Mouse (Mus musculus) limb, embryonic 14.5 days (tissue): ENCODE measurements around the gene Rab11fip3. TPM values are rescaled to one million over a fixed set of nuclear protein-coding genes. Genes with fewer than 3 reads are reported as not detected.

Experiments
- ATAC-seq: fragments of 200-750 bp; cut with Nextera tagmentation; 2 replicates; pipeline ENCODE4 v1.8.0; 2017; ENCODE audit warnings: low read depth, moderate number of reproducible peaks, moderate TSS enrichment; ENCODE audit not compliant: low FRiP score
- DNase-seq: peaks from one replicate; pipeline ENCODE4 v3.0.0-alpha.2; 2015; ENCODE audit warnings: low spot score
- H3K27ac ChIP-seq: fragments of 300-500 bp; sonication (generic); replicated peaks from 2 replicates; pipeline ENCODE4 v1.5.1; 2014; ENCODE audit warnings: low read depth, mild to moderate bottlenecking, low read length, moderate library complexity, mixed read lengths
- H3K27me3 ChIP-seq: fragments of 300-500 bp; sonication (generic); 2 replicates; pipeline ENCODE4 v1.6.1; 2014; ENCODE audit warnings: low read length, mixed read lengths; ENCODE audit not compliant: control insufficient read depth, insufficient read depth
- H3K36me3 ChIP-seq: fragments of 300-500 bp; sonication (generic); 2 replicates; pipeline ENCODE4 v1.6.1; 2014; ENCODE audit warnings: mild to moderate bottlenecking, low read length, moderate library complexity, mixed read lengths; ENCODE audit not compliant: control insufficient read depth, insufficient read depth
- H3K4me1 ChIP-seq: fragments of 300-500 bp; sonication (generic); 2 replicates; pipeline ENCODE4 v1.6.1; 2014; ENCODE audit warnings: antibody characterized with exemption, low read length, mixed read lengths; ENCODE audit not compliant: control insufficient read depth, insufficient read depth
- H3K4me2 ChIP-seq: fragments of 300-500 bp; sonication (generic); replicated peaks from 2 replicates; pipeline ENCODE4 v1.6.1; 2014; ENCODE audit warnings: low read depth, mild to moderate bottlenecking, low read length, moderate library complexity; ENCODE audit not compliant: severe bottlenecking
- H3K4me3 ChIP-seq: fragments of 300-500 bp; sonication (generic); replicated peaks from 2 replicates; pipeline ENCODE4 v1.5.1; 2014; ENCODE audit warnings: low read length
- H3K9ac ChIP-seq: fragments of 300-500 bp; sonication (generic); 2 replicates; pipeline ENCODE4 v1.6.1; 2014; ENCODE audit warnings: mild to moderate bottlenecking, low read depth, low read length, moderate library complexity; ENCODE audit not compliant: severe bottlenecking
- H3K9me3 ChIP-seq: fragments of 300-500 bp; sonication (generic); 2 replicates; pipeline ENCODE4 v1.6.1; 2016; ENCODE audit warnings: low read length; ENCODE audit not compliant: control insufficient read depth
- POLR2A ChIP-seq: fragments of 200-500 bp; IDR thresholded peaks from 2 replicates; pipeline ENCODE4 v1.8.0; 2012; ENCODE audit warnings: inconsistent platforms, mild to moderate bottlenecking, moderate library complexity, borderline replicate concordance; ENCODE audit not compliant: insufficient read depth, insufficient read length; ENCODE audit errors: extremely low read depth
- WGBS: fragments of 180-500 bp; shearing (Covaris S2); extraction: QIAGEN DNeasy Blood & Tissue Kit; methylation state at CpG from one replicate; pipeline ENCODE4 v1.1.7; 2014; 5-methylcytosine and 5-hydroxymethylcytosine counted together
- polyA plus RNA-seq, 2 experiments: library from polyadenylated mRNA; depleted of rRNA in 1 of 2; stranded (reverse) in 1 of 2; unstranded in 1 of 2; fragments of >200 nt; fragmentation: Nextera tagmentation in 1 of 2; extraction: Ambion mirVana in 1 of 2; gene quantifications; 2 replicates each; pipeline versions ENCODE4 v1.2.1 to v1.2.3; 2012 to 2014

The Rab11fip3 gene
- polyA plus RNA-seq, 2 experiments, result 17.8 to 39.0 TPM

DNA sequence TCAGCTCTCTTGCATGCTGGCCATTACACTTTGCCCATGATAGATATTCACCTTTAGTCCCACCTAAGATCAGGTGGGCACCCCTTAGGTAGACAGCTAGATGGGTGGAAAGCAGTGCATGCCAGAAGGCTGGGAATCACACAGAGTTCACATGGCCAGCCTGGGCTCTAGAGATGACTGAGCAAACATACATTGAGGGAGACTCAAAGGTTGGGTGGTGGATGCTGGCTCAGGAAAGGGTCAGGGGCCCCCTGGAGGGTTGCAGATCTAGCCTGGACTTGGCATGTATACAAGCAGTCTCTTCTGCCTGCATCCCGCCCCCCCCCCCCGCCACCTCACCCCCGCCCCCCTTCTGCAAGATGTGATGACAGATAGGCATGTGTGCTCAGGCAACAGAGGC is 118.6 kb downstream of the Rab11fip3 start:
- Histone ChIP-seq H3K9me3 (no peaks in the 10 kb centered on the region), H3K4me1 (peaks cover 9% of the 10 kb centered on the region; the same call in 1 of the 2 replicates), H3K9ac (no peak overlapping the region), H3K4me3 (no peak overlapping the region), H3K27ac (no peak overlapping the region), H3K36me3 (no peaks in the 10 kb centered on the region), H3K4me2 (no peak overlapping the region; the same call in 1 of the 2 replicates), H3K27me3 (peaks cover 39% of the 10 kb centered on the region)
- no peak for TF ChIP-seq POLR2A
- no peak for ATAC-seq
- 0% methylated on average over 2 of the region's 3 CpGs for WGBS
- no peak for DNase-seq

DNA sequence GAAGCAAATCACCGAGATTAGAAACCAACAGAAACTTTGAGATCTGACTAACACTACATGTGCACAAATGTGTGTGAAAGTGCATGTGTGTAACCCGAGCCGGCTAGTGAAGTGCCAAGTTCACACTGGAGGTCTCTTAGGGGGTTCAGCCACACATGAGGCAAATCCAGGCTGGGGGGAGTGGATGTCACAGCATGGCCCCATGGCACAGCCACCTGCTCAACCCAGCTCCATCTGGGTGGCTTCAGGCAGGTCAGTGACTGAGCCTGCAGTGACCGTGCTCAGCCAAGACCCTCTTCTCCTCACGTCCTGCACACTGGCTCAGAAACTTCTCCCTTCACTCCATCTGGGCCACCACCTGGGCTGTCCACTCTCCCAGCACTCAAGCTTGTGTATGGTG is 119.4 kb downstream of the Rab11fip3 start:
- Histone ChIP-seq H3K9ac (no peak overlapping the region), H3K9me3 (no peaks in the 10 kb centered on the region), H3K4me3 (no peak overlapping the region), H3K4me1 (peaks cover 9% of the 10 kb centered on the region; the same call in 1 of the 2 replicates), H3K4me2 (no peak overlapping the region), H3K27ac (no peak overlapping the region), H3K36me3 (no peaks in the 10 kb centered on the region), H3K27me3 (peaks cover 39% of the 10 kb centered on the region)
- DNase-seq (no peak), ATAC-seq (no peak)
- no peak for TF ChIP-seq POLR2A
- WGBS, result 66% methylated on average over 5 of the region's 5 CpGs

DNA sequence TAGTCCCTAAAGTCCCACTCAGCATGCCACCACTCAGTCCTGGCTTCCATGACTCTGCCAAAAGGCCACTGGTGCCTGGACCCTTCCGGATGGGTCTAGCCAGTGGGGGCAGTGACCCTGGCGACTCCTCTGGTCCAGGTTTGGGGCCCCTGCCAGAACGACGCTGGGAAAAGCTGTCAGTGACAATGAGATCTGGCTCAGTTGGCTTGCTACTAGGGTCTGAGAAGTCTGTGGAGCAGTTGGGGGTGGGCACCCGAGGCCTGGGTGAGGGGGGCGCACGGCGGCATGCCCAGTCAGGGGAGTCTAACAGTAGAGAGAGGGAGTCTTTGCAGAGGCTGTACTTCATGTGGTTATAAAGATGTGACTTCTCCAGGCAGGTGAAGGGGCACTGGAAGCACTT is 121.3 kb downstream of the Rab11fip3 start:
- no peak overlapping the region for H3K4me3 ChIP-seq
- WGBS, result 83% methylated on average over 8 of the region's 8 CpGs
- ATAC-seq, result no peak

DNA sequence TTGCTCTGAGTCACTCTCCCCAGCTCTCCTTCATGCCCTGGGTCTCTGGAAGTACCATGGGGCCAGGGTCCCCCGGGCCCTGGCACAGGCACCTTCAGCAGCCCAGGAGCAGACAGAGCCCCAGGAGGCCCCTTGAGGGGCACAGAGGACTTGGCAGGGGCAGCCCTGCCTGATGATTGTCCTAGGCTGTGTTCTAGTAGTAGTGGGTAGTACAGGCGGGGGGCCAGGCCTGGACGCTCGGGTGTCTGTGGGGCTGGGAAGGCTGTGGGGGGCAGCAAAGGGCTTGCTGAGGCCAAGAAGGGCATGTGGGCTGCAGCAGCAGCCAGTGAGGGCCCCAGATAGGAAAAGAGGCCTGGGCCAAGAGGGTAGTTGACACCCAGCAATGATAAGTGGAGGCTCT is 121.8 kb downstream of the Rab11fip3 start:
- H3K9me3 ChIP-seq, result no peaks in the 10 kb centered on the region
- no peak overlapping the region for H3K27ac ChIP-seq
- WGBS, result 86% methylated on average over 4 of the region's 4 CpGs
- peaks cover 28% of the 10 kb centered on the region for H3K27me3 ChIP-seq
- H3K4me1 ChIP-seq, result peaks cover 9% of the 10 kb centered on the region; the same call in 1 of the 2 replicates
- no peak for ATAC-seq
- H3K4me3 ChIP-seq, result no peak overlapping the region
- H3K36me3 ChIP-seq, result no peaks in the 10 kb centered on the region
- no peak for TF ChIP-seq POLR2A
- H3K4me2 ChIP-seq, result no peak overlapping the region
- no peak for DNase-seq
- H3K9ac ChIP-seq, result no peak overlapping the region

More for the DNA sequence above, 121.3 kb downstream of the Rab11fip3 start:
- Histone ChIP-seq H3K4me2 (no peak overlapping the region), H3K9ac (no peak overlapping the region), H3K36me3 (no peaks in the 10 kb centered on the region), H3K27me3 (peaks cover 33% of the 10 kb centered on the region), H3K4me1 (peaks cover 9% of the 10 kb centered on the region; the same call in 1 of the 2 replicates), H3K9me3 (no peaks in the 10 kb centered on the region), H3K27ac (no peak overlapping the region)
- DNase-seq, result no peak
- TF ChIP-seq POLR2A, result no peak

DNA sequence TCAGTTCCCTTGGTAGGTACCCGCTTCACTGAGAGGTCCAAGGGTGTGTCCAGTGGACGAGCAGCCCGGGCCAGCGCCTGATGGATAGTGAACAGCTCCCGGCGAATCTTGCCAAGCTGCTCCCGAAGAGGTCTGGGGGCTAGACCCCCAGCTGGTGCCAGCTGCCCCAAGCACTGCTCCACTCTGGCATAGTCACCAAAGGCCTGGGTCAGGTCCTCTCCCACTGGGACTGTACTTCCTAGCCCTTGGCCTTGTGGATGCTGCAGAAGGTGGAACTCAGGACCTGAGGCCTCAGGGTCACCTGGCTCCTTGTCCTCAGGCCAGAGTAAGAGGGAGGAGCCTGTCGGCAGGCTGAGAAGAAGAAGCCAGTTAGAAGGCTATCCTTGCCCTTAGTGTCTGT is 122.5 kb downstream of the Rab11fip3 start:
- Histone ChIP-seq H3K4me2 (no peak overlapping the region), H3K36me3 (no peaks in the 10 kb centered on the region), H3K9me3 (no peaks in the 10 kb centered on the region), H3K27ac (no peak overlapping the region), H3K27me3 (peaks cover 21% of the 10 kb centered on the region), H3K4me1 (peaks cover 10% of the 10 kb centered on the region), H3K4me3 (no peak overlapping the region), H3K9ac (no peak overlapping the region)
- WGBS, result 76% methylated on average over 8 of the region's 8 CpGs
- no peak for TF ChIP-seq POLR2A
- ATAC-seq (no peak), DNase-seq (no peak)

GRCm38 (mm10) chr17:25946349-25946748 is 123.0 kb downstream of the Rab11fip3 start:
- no peak for DNase-seq
- no peak overlapping the region for H3K4me2 ChIP-seq
- no peak overlapping the region for H3K9ac ChIP-seq
- ATAC-seq, result no peak
- H3K36me3 ChIP-seq, result no peaks in the 10 kb centered on the region
- 83% methylated on average over 7 of the region's 7 CpGs for WGBS
- H3K27ac ChIP-seq, result no peak overlapping the region
- peaks cover 16% of the 10 kb centered on the region for H3K27me3 ChIP-seq
- no peak for TF ChIP-seq POLR2A
- no peak overlapping the region for H3K4me3 ChIP-seq
- H3K4me1 ChIP-seq, result peaks cover 8% of the 10 kb centered on the region
- H3K9me3 ChIP-seq, result no peaks in the 10 kb centered on the region
